Mouse (Mus musculus) ES-E14 (cell line): Measurements from ENCODE around the gene Znhit2.

ENCODE experiments used
- CHD2 ChIP-seq: IDR thresholded peaks from 2 replicates; pipeline ENCODE4 v1.6.1; 2014; ENCODE audit warnings: mild to moderate bottlenecking, low read depth, low read length, inconsistent platforms
- ZC3H11A ChIP-seq: IDR thresholded peaks from 2 replicates; pipeline ENCODE4 v1.6.1; 2012; ENCODE audit warnings: low read depth, mild to moderate bottlenecking, inconsistent platforms, low read length, borderline replicate concordance
- ZNF384 ChIP-seq: IDR thresholded peaks from 2 replicates; pipeline ENCODE4 v1.6.1; 2012; ENCODE audit warnings: low read depth, low read length, inconsistent platforms

DNA sequence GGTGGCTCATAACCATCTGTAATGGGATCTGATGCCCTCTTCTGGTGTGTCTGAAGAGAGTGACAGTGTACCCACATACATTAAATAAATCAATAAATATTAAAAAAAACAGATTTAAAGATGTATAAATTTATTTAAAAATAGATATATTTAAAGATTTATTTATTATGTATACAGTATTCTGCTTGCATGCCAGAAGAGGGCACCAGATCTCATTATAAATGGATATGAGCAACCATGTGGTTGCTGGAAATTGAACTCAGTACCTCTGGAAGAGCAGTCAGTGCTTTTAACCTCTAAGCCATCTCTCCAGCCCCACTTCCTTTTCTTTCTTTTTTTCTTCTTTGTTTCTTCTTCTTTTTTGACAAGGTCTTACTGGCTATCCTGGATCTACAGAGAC is 21.0 kb upstream of the Znhit2 start:
- TF ChIP-seq ZNF384 (no peak), ZC3H11A (no peak), CHD2 (no peak)
